Mouse (Mus musculus) C3H10T1/2 (cell line): ENCODE results near the gene Zfp57. TPM values are rescaled to one million over a fixed set of nuclear protein-coding genes. Genes with fewer than 3 reads are reported as not detected.

Experiments used
- polyA plus RNA-seq, 2 experiments: library from polyadenylated mRNA; unstranded; fragments of >200 nt; fragmentation: generic; extraction: Trizol; gene quantifications; one replicate each; pipeline ENCODE4 v1.2.1; 2012; ENCODE audit warnings: missing spikeins in 2 of 2

Gene Zfp57
- polyA plus RNA-seq: 1 to 10 TPM; 4.6 to 6.5 TPM

GRCm38 (mm10) chr17:37000863-37001262 is at the start of gene Zfp57:
TSS of gene Zfp57 (plus strand) at chr17:37001163.

GRCm38 (mm10) chr17:36957999-36958743 is 42.8 kb upstream of the Zfp57 start, which contains the start of the genes Znrd1 and Znrd1as:
TSS of gene Znrd1 (minus strand) at chr17:36958559.
TSS of gene Znrd1as (plus strand) at chr17:36958592.

GRCm38 (mm10) chr17:36981221-36981813 is 19.6 kb upstream of the Zfp57 start, which contains the start of gene 2410137M14Rik:
TSS of gene 2410137M14Rik (minus strand) at chr17:36981237.

GRCm38 (mm10) chr17:36989437-36989836 is 11.5 kb upstream of the Zfp57 start, which contains the start of gene H2-M5:
TSS of gene H2-M5 (minus strand) at chr17:36989537.

GRCm38 (mm10) chr17:37022628-37023576 is 21.9 kb downstream of the Zfp57 start, which contains the start of gene Mog:
TSS of gene Mog (minus strand) at chr17:37023398.

GRCm38 (mm10) chr17:37045611-37046311 is 44.8 kb downstream of the Zfp57 start, which contains the start of gene Gabbr1:
TSS of gene Gabbr1 (plus strand) at chr17:37045966.

Other genes with a start within 250 kb of the Zfp57 start
- not detected for gene H2-M10.5, start 228.3 kb upstream of the Zfp57 start, polyA plus RNA-seq
- not detected for gene H2-M10.6, start 189.0 kb upstream of the Zfp57 start, polyA plus RNA-seq
- 10 to 100 TPM in 1 of 2 experiments, 1 to 10 TPM in 1; 8.2 to 32.7 TPM for gene Trim26, start 164.0 kb upstream of the Zfp57 start, polyA plus RNA-seq
- not detected for gene Trim15, start 134.0 kb upstream of the Zfp57 start, polyA plus RNA-seq
- under 1 TPM in 1 of 2 experiments, not detected in 1; 0.01 TPM for gene Trim10, start 131.6 kb upstream of the Zfp57 start, polyA plus RNA-seq
- gene Trim40, start 111.0 kb upstream of the Zfp57 start, polyA plus RNA-seq: not detected
- gene Trim31, start 103.0 kb upstream of the Zfp57 start, polyA plus RNA-seq: not detected
- under 1 TPM; 0.05 to 0.08 TPM for gene Rnf39, start 58.2 kb upstream of the Zfp57 start, polyA plus RNA-seq
- gene Ppp1r11, start 49.4 kb upstream of the Zfp57 start, polyA plus RNA-seq: 100 to 1,000 TPM; 197 to 372 TPM
- 100 to 1,000 TPM in 1 of 2 experiments, 10 to 100 TPM in 1; 84.4 to 119 TPM for gene Znrd1, start 42.6 kb upstream of the Zfp57 start, polyA plus RNA-seq
- 1 to 10 TPM in 1 of 2 experiments, under 1 TPM in 1; 0.77 to 7.1 TPM for gene Znrd1as, start 42.6 kb upstream of the Zfp57 start, polyA plus RNA-seq
- gene 2410137M14Rik, start 19.9 kb upstream of the Zfp57 start, polyA plus RNA-seq: not detected
- gene H2-M5, start 11.6 kb upstream of the Zfp57 start, polyA plus RNA-seq: under 1 TPM in 1 of 2 experiments, not detected in 1; 0.40 TPM
- gene Mog, start 22.2 kb downstream of the Zfp57 start, polyA plus RNA-seq: under 1 TPM in 1 of 2 experiments, not detected in 1; 0.04 TPM
- gene Gabbr1, start 44.8 kb downstream of the Zfp57 start, polyA plus RNA-seq: 10 to 100 TPM in 1 of 2 experiments, 1 to 10 TPM in 1; 2.5 to 13.3 TPM
- gene Olfr90, start 87.3 kb downstream of the Zfp57 start, polyA plus RNA-seq: not detected
- gene Olfr91, start 97.1 kb downstream of the Zfp57 start, polyA plus RNA-seq: not detected
- gene Olfr92, start 118.9 kb downstream of the Zfp57 start, polyA plus RNA-seq: not detected
- gene Olfr93, start 160.3 kb downstream of the Zfp57 start, polyA plus RNA-seq: not detected
- gene Ubd, start 192.7 kb downstream of the Zfp57 start, polyA plus RNA-seq: under 1 TPM in 1 of 2 experiments, not detected in 1; 0.34 TPM
- not detected for gene Olfr94, start 199.8 kb downstream of the Zfp57 start, polyA plus RNA-seq
- gene Olfr95, start 212.0 kb downstream of the Zfp57 start, polyA plus RNA-seq: not detected
- gene Olfr96, start 219.0 kb downstream of the Zfp57 start, polyA plus RNA-seq: not detected
- gene Olfr97, start 236.2 kb downstream of the Zfp57 start, polyA plus RNA-seq: not detected